In the genomic region with DNA sequence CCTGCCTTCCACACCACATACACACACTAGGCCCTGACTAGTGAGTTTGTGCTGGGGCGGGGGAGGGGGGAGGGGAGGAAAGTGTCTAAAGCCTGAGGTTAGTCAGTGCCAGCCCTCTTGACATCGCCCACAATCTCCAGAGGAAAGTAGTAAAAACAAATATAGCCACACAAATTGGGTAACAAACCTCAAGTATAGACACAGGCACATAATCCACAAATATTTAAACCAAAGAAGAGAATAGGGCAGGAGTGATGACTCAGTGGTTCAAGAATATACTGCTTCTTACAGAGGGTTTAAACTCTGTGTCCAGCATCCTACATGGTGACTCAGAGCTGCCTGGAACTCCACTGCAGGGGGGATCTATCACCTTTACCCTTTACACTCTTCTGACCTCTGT, we compare ENCODE assay signal across 18 mouse cellular contexts.
DNase-seq lines count a peak whose midpoint lies in the region; ATAC-seq lines count a peak whose summit lies in the region.
"Had no signal": no experiment of that assay in that cellular context is flagged by ENCODE, and none has a peak within 500 bp of the region (broad histone marks: within the 10 kb centered on the region; RNA-seq: fewer than 3 reads in every experiment).

No protein-coding gene starts in this region.

- no peak overlapping the region for H3K4me2 ChIP-seq in midbrain, embryonic 13.5 days (replicated peaks)
- H3K4me2 ChIP-seq: embryonic facial prominence, embryonic 13.5 days; forebrain, embryonic 13.5 days; heart, embryonic 12.5 days had no signal

- 0 out of 2 replicates have a peak, but pooled peaks cover 4% of the 10 kb centered on the region for H3K9me3 ChIP-seq in midbrain, embryonic 13.5 days
- H3K9me3 ChIP-seq: embryonic facial prominence, embryonic 13.5 days; forebrain, embryonic 13.5 days had no signal

- no peak overlapping the region for H3K9ac ChIP-seq in midbrain, embryonic 13.5 days (replicated peaks)
- H3K9ac ChIP-seq: embryonic facial prominence, embryonic 13.5 days; forebrain, embryonic 13.5 days; forebrain, postnatal 0 days; heart, embryonic 12.5 days had no signal

- no peaks in the 10 kb centered on the region for H3K36me3 ChIP-seq in midbrain, embryonic 13.5 days
- H3K36me3 ChIP-seq: embryonic facial prominence, embryonic 13.5 days; heart, embryonic 12.5 days had no signal

- ATAC-seq in midbrain, embryonic 13.5 days = no peak
- ATAC-seq: activated CD4-positive, CD25-positive, alpha-beta regulatory T cell, adult 4 months; forebrain, embryonic 13.5 days; forebrain, postnatal 0 days; hindbrain, embryonic 16.5 days had no signal

- no peaks in the 10 kb centered on the region for H3K4me1 ChIP-seq in midbrain, embryonic 13.5 days (replicated peaks)
- H3K4me1 ChIP-seq: embryonic facial prominence, embryonic 13.5 days; forebrain, embryonic 13.5 days; heart, embryonic 12.5 days had no signal

- H3K27ac ChIP-seq in midbrain, embryonic 13.5 days = no peak overlapping the region
- H3K27ac ChIP-seq: embryonic facial prominence, embryonic 13.5 days; forebrain, embryonic 13.5 days had no signal

- intact Hi-C loops in heart, postnatal 25 days (cut with DNase I) = no loop called here

- DNase-seq in heart, adult 11 months = peak; percentile 44
- DNase-seq in heart, postnatal 25 days (ENCODE audit: low spot score) = no peak
- peak; percentile 20 for DNase-seq in lung, postnatal 25 days (ENCODE audit: low spot score)
- no peak for DNase-seq in lung, postnatal 4 days
- peak; percentile 70 for DNase-seq in NIH3T3 (ENCODE audit: low read depth)
- no peak for DNase-seq in thymus, postnatal 4 days
- DNase-seq: adrenal gland, postnatal 14 days; cerebellum, adult 11-12 months; cerebellum, adult 9-10 months; cerebellum, postnatal 36 days; forebrain, postnatal 0 days; gastrocnemius, postnatal 14 days had no signal

- H3K4me3 ChIP-seq in midbrain, embryonic 13.5 days (replicated peaks) = no peak overlapping the region
- H3K4me3 ChIP-seq: embryonic facial prominence, embryonic 13.5 days; forebrain, embryonic 13.5 days; heart, embryonic 12.5 days had no signal

- WGBS in midbrain, embryonic 13.5 days = 89% methylated on average over 2 of the region's 2 CpGs

- H3K27me3 ChIP-seq in midbrain, embryonic 13.5 days = no peaks in the 10 kb centered on the region
- H3K27me3 ChIP-seq: embryonic facial prominence, embryonic 13.5 days; forebrain, embryonic 13.5 days; heart, embryonic 12.5 days had no signal

Comparison
In these comparisons a context has a peak if more than half of its experiments do, and no peak if none do; other contexts are left out.
1. DNase-seq: peak in heart, adult 11 months (single experiment), lung, postnatal 25 days (single experiment) and NIH3T3 (single experiment); none in heart, postnatal 25 days (single experiment), lung, postnatal 4 days (0 of 2) and thymus, postnatal 4 days (single experiment).